Mouse (Mus musculus): ENCODE measurements around the gene Relt. TPM values are rescaled to one million over a fixed set of nuclear protein-coding genes. Genes with fewer than 3 reads are reported as not detected.

Relt gene
- polyA plus RNA-seq (2016; fragmentation: Nextera tagmentation; extraction: Ambion mirVana), result 5.0 and 5.7 TPM in 2 replicates

- peak; percentile 96 for DNase-seq (ENCODE audit: extremely low spot score, low spot score)
- no peaks in the 10 kb centered on the region for H3K9me3 ChIP-seq
- H3K27ac ChIP-seq, result peak within 1 kb of the TSS; percentile 91
- WGBS, result under 1% methylated on average over 91 of the region's 91 CpGs
- peaks cover 45% of the 10 kb centered on the region for H3K4me1 ChIP-seq
- H3K36me3 ChIP-seq (replicated peaks), result no peaks in the 10 kb centered on the region
- H3K27me3 ChIP-seq (ENCODE audit: poor library complexity, severe bottlenecking), result no peaks in the 10 kb centered on the region
- peak within 1 kb of the TSS; percentile 88 for H3K4me3 ChIP-seq
Observed at GRCm38 (mm10) chr7:100862828-100863638, at the start of gene Relt. Gene Relt (minus strand): TSS chr7:100863446.

- peaks cover 85% of the 10 kb centered on the region for H3K4me1 ChIP-seq
- DNase-seq (ENCODE audit: extremely low spot score, low spot score), result no peak
Observed at GRCm38 (mm10) chr7:100911791-100912190, 48.5 kb upstream of the Relt start.

GRCm38 (mm10) chr7:100911246-100911770 lies 48.1 kb upstream of the Relt start:
- H3K27ac ChIP-seq, result peak overlapping the region; percentile 87
- DNase-seq (ENCODE audit: extremely low spot score, low spot score), result peak; percentile 78
- H3K36me3 ChIP-seq (replicated peaks), result peaks cover 69% of the 10 kb centered on the region
- H3K27me3 ChIP-seq (ENCODE audit: poor library complexity, severe bottlenecking), result no peaks in the 10 kb centered on the region
- peak overlapping the region; percentile 37 for H3K4me3 ChIP-seq
- peaks cover 80% of the 10 kb centered on the region for H3K4me1 ChIP-seq
- 3% methylated on average over 2 of the region's 2 CpGs for WGBS
- H3K9me3 ChIP-seq, result no peaks in the 10 kb centered on the region

More at GRCm38 (mm10) chr7:100911791-100912190, 48.5 kb upstream of the Relt start:
- no peaks in the 10 kb centered on the region for H3K9me3 ChIP-seq
- 60% methylated on average over 9 of the region's 9 CpGs for WGBS
- H3K27me3 ChIP-seq (ENCODE audit: poor library complexity, severe bottlenecking), result no peaks in the 10 kb centered on the region
- H3K36me3 ChIP-seq (replicated peaks), result peaks cover 74% of the 10 kb centered on the region
- peak overlapping the region; percentile 37 for H3K4me3 ChIP-seq
- H3K27ac ChIP-seq, result peak overlapping the region; percentile 87

GRCm38 (mm10) chr7:100908567-100908966 lies 45.3 kb upstream of the Relt start:
- H3K27me3 ChIP-seq (ENCODE audit: poor library complexity, severe bottlenecking), result no peaks in the 10 kb centered on the region
- DNase-seq (ENCODE audit: extremely low spot score, low spot score), result no peak
- H3K4me1 ChIP-seq, result peaks cover 60% of the 10 kb centered on the region
- 46% methylated on average over 8 of the region's 8 CpGs for WGBS
- H3K27ac ChIP-seq, result peak overlapping the region; percentile 78
- H3K4me3 ChIP-seq, result no peak overlapping the region
- no peaks in the 10 kb centered on the region for H3K9me3 ChIP-seq
- H3K36me3 ChIP-seq (replicated peaks), result peaks cover 62% of the 10 kb centered on the region

- no peak overlapping the region for H3K4me3 ChIP-seq
- H3K4me1 ChIP-seq, result peaks cover 56% of the 10 kb centered on the region
- no peaks in the 10 kb centered on the region for H3K9me3 ChIP-seq
- no peak for DNase-seq (ENCODE audit: extremely low spot score, low spot score)
- H3K27me3 ChIP-seq (ENCODE audit: poor library complexity, severe bottlenecking), result no peaks in the 10 kb centered on the region
- H3K27ac ChIP-seq, result peak overlapping the region; percentile 78
- 81% methylated on average over 8 of the region's 8 CpGs for WGBS
- peaks cover 57% of the 10 kb centered on the region for H3K36me3 ChIP-seq (replicated peaks)
Observed at GRCm38 (mm10) chr7:100908061-100908460, 44.8 kb upstream of the Relt start.

GRCm38 (mm10) chr7:100907231-100907630 lies 44.0 kb upstream of the Relt start:
- Histone ChIP-seq H3K27me3 (ENCODE audit: poor library complexity, severe bottlenecking) (no peaks in the 10 kb centered on the region), H3K36me3 (replicated peaks) (peaks cover 52% of the 10 kb centered on the region), H3K9me3 (no peaks in the 10 kb centered on the region), H3K27ac (peak overlapping the region; percentile 78), H3K4me3 (no peak overlapping the region), H3K4me1 (peaks cover 50% of the 10 kb centered on the region)
- WGBS, result 3% methylated on average over 1 of the region's 1 CpGs
- peak; percentile 72 for DNase-seq (ENCODE audit: extremely low spot score, low spot score)

- Histone ChIP-seq H3K4me1 (peaks cover 40% of the 10 kb centered on the region), H3K27ac (no peak overlapping the region), H3K27me3 (ENCODE audit: poor library complexity, severe bottlenecking) (no peaks in the 10 kb centered on the region), H3K36me3 (replicated peaks) (peaks cover 51% of the 10 kb centered on the region), H3K9me3 (no peaks in the 10 kb centered on the region), H3K4me3 (no peak overlapping the region)
- DNase-seq (ENCODE audit: extremely low spot score, low spot score), result no peak
- WGBS, result 93% methylated on average over 10 of the region's 10 CpGs
Observed at GRCm38 (mm10) chr7:100906029-100906789, 43.0 kb upstream of the Relt start.

GRCm38 (mm10) chr7:100905037-100905436 lies 41.8 kb upstream of the Relt start:
- Histone ChIP-seq H3K4me1 (peaks cover 28% of the 10 kb centered on the region), H3K36me3 (replicated peaks) (peaks cover 44% of the 10 kb centered on the region), H3K27ac (no peak overlapping the region), H3K4me3 (no peak overlapping the region), H3K9me3 (no peaks in the 10 kb centered on the region), H3K27me3 (ENCODE audit: poor library complexity, severe bottlenecking) (no peaks in the 10 kb centered on the region)
- no peak for DNase-seq (ENCODE audit: extremely low spot score, low spot score)
- WGBS, result 91% methylated on average over 7 of the region's 7 CpGs

GRCm38 (mm10) chr7:100904612-100905011 lies 41.4 kb upstream of the Relt start:
- peaks cover 40% of the 10 kb centered on the region for H3K36me3 ChIP-seq (replicated peaks)
- no peaks in the 10 kb centered on the region for H3K27me3 ChIP-seq (ENCODE audit: poor library complexity, severe bottlenecking)
- 91% methylated on average over 5 of the region's 5 CpGs for WGBS
- H3K9me3 ChIP-seq, result no peaks in the 10 kb centered on the region
- no peak for DNase-seq (ENCODE audit: extremely low spot score, low spot score)
- H3K4me1 ChIP-seq, result peaks cover 24% of the 10 kb centered on the region
- H3K4me3 ChIP-seq, result no peak overlapping the region
- H3K27ac ChIP-seq, result no peak overlapping the region

GRCm38 (mm10) chr7:100902451-100903137 lies 39.3 kb upstream of the Relt start:
- no peak for DNase-seq (ENCODE audit: extremely low spot score, low spot score)
- H3K4me1 ChIP-seq, result peaks cover 4% of the 10 kb centered on the region
- WGBS, result 84% methylated on average over 9 of the region's 9 CpGs
- peaks cover 39% of the 10 kb centered on the region for H3K36me3 ChIP-seq (replicated peaks)
- H3K27me3 ChIP-seq (ENCODE audit: poor library complexity, severe bottlenecking), result no peaks in the 10 kb centered on the region
- no peak overlapping the region for H3K4me3 ChIP-seq
- no peaks in the 10 kb centered on the region for H3K9me3 ChIP-seq
- H3K27ac ChIP-seq, result no peak overlapping the region

- no peak for DNase-seq (ENCODE audit: extremely low spot score, low spot score)
- no peaks in the 10 kb centered on the region for H3K9me3 ChIP-seq
- H3K4me1 ChIP-seq, result peaks cover 28% of the 10 kb centered on the region
- H3K27ac ChIP-seq, result no peak overlapping the region
- H3K36me3 ChIP-seq (replicated peaks), result peaks cover 27% of the 10 kb centered on the region
- WGBS, result 83% methylated on average over 5 of the region's 5 CpGs
- no peak overlapping the region for H3K4me3 ChIP-seq
- no peaks in the 10 kb centered on the region for H3K27me3 ChIP-seq (ENCODE audit: poor library complexity, severe bottlenecking)
Observed at GRCm38 (mm10) chr7:100897828-100898227, 34.6 kb upstream of the Relt start.

GRCm38 (mm10) chr7:100894833-100895226 lies 31.6 kb upstream of the Relt start:
- Histone ChIP-seq H3K27ac (peak overlapping the region; percentile 86), H3K27me3 (ENCODE audit: poor library complexity, severe bottlenecking) (no peaks in the 10 kb centered on the region), H3K36me3 (replicated peaks) (peaks cover 27% of the 10 kb centered on the region), H3K4me3 (peak overlapping the region; percentile 70), H3K9me3 (no peaks in the 10 kb centered on the region), H3K4me1 (peaks cover 34% of the 10 kb centered on the region)
- 5% methylated on average over 12 of the region's 12 CpGs for WGBS
- DNase-seq (ENCODE audit: extremely low spot score, low spot score), result no peak
